Mouse (Mus musculus) CH12.LX (cell line): ENCODE data around the gene Wrap53.

Source experiments
- CHD2 ChIP-seq: IDR thresholded peaks from 2 replicates; pipeline ENCODE4 v1.6.1; 2011; ENCODE audit warnings: low read length, improper control_type of control experiment
- IRF4 ChIP-seq: IDR thresholded peaks from 2 replicates; pipeline ENCODE4 v1.6.1; 2014; ENCODE audit warnings: low read depth, mild to moderate bottlenecking, inconsistent platforms, low read length, improper control_type of control experiment
- MYC ChIP-seq: IDR thresholded peaks from 2 replicates; pipeline ENCODE4 v1.6.1; 2011; ENCODE audit warnings: low read depth, mild to moderate bottlenecking, improper control_type of control experiment, low read length

- TF ChIP-seq CHD2 (no peak), MYC (no peak), IRF4 (no peak)
Observed at GRCm38 (mm10) chr11:69540700-69541099, 39.4 kb downstream of the Wrap53 start.
